Mouse (Mus musculus) limb, embryonic 10.5 days (tissue): ENCODE results near the gene Myl12a. TPM values are rescaled to one million over a fixed set of nuclear protein-coding genes. Genes with fewer than 3 reads are reported as not detected.

Experiments used
- DNase-seq: peaks from one replicate; pipeline ENCODE4 v3.0.0-alpha.2; 2017; ENCODE audit warnings: low spot score
- H3K27ac ChIP-seq: fragments of 300-500 bp; sonication (generic); 2 replicates; pipeline ENCODE4 v1.5.1; 2016; ENCODE audit warnings: mild to moderate bottlenecking
- H3K27me3 ChIP-seq: fragments of 300-500 bp; sonication (generic); 2 replicates; pipeline ENCODE4 v1.6.1; 2016; ENCODE audit warnings: low read depth, mild to moderate bottlenecking; ENCODE audit not compliant: poor library complexity, severe bottlenecking
- H3K36me3 ChIP-seq: fragments of 300-500 bp; sonication (generic); 2 replicates; pipeline ENCODE4 v1.6.1; 2016; ENCODE audit warnings: mild to moderate bottlenecking, moderate library complexity
- H3K4me1 ChIP-seq: fragments of 300-500 bp; sonication (generic); 2 replicates; pipeline ENCODE4 v1.6.1; 2016
- H3K4me3 ChIP-seq: fragments of 300-500 bp; sonication (generic); 2 replicates; pipeline ENCODE4 v1.5.1; 2016; ENCODE audit warnings: mild to moderate bottlenecking, moderate library complexity
- H3K9me3 ChIP-seq: fragments of 300-500 bp; sonication (generic); replicated peaks from 2 replicates; pipeline ENCODE4 v1.6.1; 2016; ENCODE audit warnings: mild to moderate bottlenecking
- WGBS: fragments of 180-500 bp; shearing (Covaris S2); methylation state at CpG from one replicate; pipeline ENCODE4 v1.1.7; 2016; 5-methylcytosine and 5-hydroxymethylcytosine counted together
- polyA plus RNA-seq: library from polyadenylated mRNA; unstranded; fragments of >200 nt; fragmentation: Nextera tagmentation; extraction: Ambion mirVana; gene quantifications from 2 replicates; pipeline ENCODE4 v1.2.1, GENCODE M21; 2016

Gene Myl12a
- polyA plus RNA-seq, 1 experiment from 2014 or later = 483 TPM

DNA sequence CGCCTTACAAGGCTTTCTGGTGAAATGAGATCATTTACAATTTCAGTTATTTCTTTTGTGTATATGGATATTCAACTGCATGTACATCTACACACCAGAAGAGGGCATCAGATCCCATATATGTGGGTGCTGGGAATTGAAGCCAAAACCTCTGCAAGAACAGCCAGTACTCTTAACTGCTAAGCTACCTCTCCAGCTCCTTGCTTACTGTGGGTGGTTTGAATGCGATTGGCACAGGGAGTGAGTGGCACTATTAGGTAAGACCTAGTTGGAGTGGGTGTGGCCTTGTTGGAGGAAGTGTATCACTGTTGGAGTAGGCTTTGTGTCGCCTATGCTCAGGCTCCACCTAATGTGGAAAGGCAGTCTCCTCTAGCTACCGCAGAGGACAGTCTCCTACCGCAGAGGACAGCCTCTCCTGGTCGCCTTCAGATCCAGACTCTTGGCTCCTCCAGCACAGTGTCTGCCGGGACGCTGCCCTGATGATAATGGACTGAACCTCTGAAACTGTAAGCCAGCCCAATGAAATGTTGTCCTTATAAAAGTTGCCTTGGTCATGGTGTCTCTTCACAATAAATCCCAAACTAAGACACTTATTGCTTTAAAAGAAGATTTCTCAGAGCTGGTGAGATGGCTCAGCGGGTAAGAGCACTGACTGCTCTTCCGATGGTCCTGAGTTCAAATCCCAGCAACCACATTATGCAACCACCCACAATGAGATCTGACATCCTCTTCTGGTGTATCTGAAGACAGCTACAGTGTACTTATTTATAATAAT lies 1.7 kb upstream of the Myl12a start:
- H3K27ac ChIP-seq = peak overlapping the region; percentile 100; the same call in 1 of the 2 replicates
- 94% methylated on average over 10 of the region's 10 CpGs for WGBS

DNA sequence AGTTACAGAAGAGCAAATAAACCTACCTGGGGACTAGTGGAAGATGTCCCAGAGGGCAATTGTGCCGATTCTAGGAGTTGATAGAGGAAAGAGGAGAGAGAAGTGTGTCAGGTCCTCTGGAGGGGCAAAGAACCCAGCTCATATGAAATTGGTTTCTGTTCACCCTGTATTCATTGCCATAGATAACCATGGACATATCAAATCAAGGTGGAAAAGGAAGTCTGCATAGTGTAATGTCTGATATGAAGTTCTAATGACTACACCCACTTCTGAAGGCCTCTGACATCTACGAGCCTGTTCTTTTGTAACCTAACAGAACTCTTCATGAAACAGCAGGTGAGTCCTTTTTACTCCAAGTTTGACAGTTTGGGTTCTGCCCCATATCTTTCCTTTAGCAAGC lies 1.0 kb upstream of the Myl12a start:
- Histone ChIP-seq H3K4me1 (peaks cover 34% of the 10 kb centered on the region), H3K4me3 (no peak overlapping the region), H3K27ac (peak overlapping the region; percentile 100; the same call in 1 of the 2 replicates), H3K27me3 (no peaks in the 10 kb centered on the region), H3K9me3 (no peaks in the 10 kb centered on the region), H3K36me3 (peaks cover 8% of the 10 kb centered on the region; the same call in 1 of the 2 replicates)
- no peak for DNase-seq
- 85% methylated on average over 2 of the region's 2 CpGs for WGBS

More for the DNA sequence above, 1.7 kb upstream of the Myl12a start:
- Histone ChIP-seq H3K4me3 (no peak overlapping the region), H3K4me1 (peaks cover 30% of the 10 kb centered on the region), H3K36me3 (peaks cover 5% of the 10 kb centered on the region; the same call in 1 of the 2 replicates), H3K9me3 (no peaks in the 10 kb centered on the region), H3K27me3 (no peaks in the 10 kb centered on the region)
- DNase-seq = no peak

- peaks cover 34% of the 10 kb centered on the region for H3K4me1 ChIP-seq
- H3K36me3 ChIP-seq = peaks cover 8% of the 10 kb centered on the region; the same call in 1 of the 2 replicates
- H3K4me3 ChIP-seq = peak overlapping the region; percentile 91; the same call in 1 of the 2 replicates
- no peak for DNase-seq
- WGBS = 65% methylated on average over 4 of the region's 4 CpGs
- H3K9me3 ChIP-seq = no peaks in the 10 kb centered on the region
- peak overlapping the region; percentile 100 for H3K27ac ChIP-seq
- no peaks in the 10 kb centered on the region for H3K27me3 ChIP-seq
These were observed 434 bp upstream of the Myl12a start for GRCm38 (mm10) chr17:71003112-71003511.

DNA sequence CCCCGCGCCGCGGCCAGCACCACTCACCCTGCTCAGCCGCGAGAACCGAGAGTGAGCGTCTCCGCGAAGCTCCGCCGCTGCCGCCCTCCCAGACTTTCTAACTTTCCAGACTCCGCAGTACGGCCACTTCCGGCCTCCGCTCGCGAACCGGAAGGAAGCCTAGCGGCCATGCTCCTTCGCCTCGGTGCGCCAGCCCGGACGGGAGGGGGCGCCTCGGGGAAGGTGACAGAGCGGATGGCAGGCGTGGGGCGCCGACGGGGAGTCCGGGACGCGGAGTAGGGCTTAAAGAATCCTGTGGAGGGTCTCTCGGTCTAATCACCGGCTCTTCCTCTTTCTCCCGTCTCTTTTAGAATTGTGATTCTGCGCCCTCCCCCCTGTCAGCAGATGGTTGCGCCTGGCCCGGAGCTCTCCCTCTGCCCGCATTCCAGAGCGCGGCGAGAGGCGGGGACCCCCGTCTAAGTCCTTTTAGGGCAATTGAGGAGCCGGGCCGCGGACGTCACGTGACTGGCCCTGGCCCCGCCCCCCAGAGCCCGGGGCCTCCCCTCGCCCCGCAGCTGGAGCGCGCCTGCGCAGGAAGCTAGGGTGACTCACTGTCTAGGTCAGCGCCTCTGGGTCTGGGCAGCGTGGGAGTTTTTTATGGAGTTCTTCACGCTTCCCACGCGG lies 466 bp downstream of the Myl12a start, which contains the start of gene Myom1:
Gene Myom1, plus strand, starts transcription at position 553 of the 663 bp plus-strand sequence.
- no peaks in the 10 kb centered on the region for H3K27me3 ChIP-seq
- DNase-seq = peak; percentile 98

DNA sequence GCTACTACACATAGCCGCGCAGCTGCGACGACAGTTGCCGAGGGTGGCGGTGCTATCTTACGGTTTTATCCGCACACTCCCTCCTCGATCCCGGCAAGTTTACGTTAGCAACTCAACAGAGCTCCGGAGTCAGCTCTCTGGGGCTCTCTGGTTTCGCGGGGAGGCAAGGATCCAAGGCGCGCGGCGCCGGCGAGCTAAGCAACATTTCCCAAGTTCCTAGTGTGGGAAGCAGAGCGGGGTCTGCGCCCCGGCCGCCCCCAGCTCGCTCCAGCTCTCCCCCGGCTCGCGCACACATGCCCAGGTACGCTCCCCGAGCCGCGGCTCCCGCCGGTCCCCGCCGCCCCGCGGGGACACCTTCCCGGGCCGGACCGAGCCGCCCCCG lies 988 bp downstream of the Myl12a start:
- Histone ChIP-seq H3K4me3 (peak overlapping the region; percentile 91), H3K4me1 (peaks cover 34% of the 10 kb centered on the region), H3K27ac (peak overlapping the region; percentile 100), H3K9me3 (no peaks in the 10 kb centered on the region), H3K36me3 (peaks cover 9% of the 10 kb centered on the region), H3K27me3 (no peaks in the 10 kb centered on the region)
- no peak for DNase-seq
- WGBS = under 1% methylated on average over 43 of the region's 43 CpGs

More for the DNA sequence above, 466 bp downstream of the Myl12a start, which contains the start of gene Myom1:
- WGBS = 1% methylated on average over 65 of the region's 65 CpGs
- H3K4me1 ChIP-seq = peaks cover 34% of the 10 kb centered on the region
- H3K36me3 ChIP-seq = peaks cover 8% of the 10 kb centered on the region; the same call in 1 of the 2 replicates
- peak within 1 kb of the TSS; percentile 91 for H3K4me3 ChIP-seq
- H3K9me3 ChIP-seq = no peaks in the 10 kb centered on the region
- peak within 1 kb of the TSS; percentile 100 for H3K27ac ChIP-seq

- WGBS = 13% methylated on average over 6 of the region's 6 CpGs
- H3K4me3 ChIP-seq = peak overlapping the region; percentile 91
- H3K36me3 ChIP-seq = peaks cover 15% of the 10 kb centered on the region
- peaks cover 34% of the 10 kb centered on the region for H3K4me1 ChIP-seq
- H3K27ac ChIP-seq = peak overlapping the region; percentile 100
- no peaks in the 10 kb centered on the region for H3K9me3 ChIP-seq
- DNase-seq = no peak
- H3K27me3 ChIP-seq = no peaks in the 10 kb centered on the region
These were observed 1.6 kb downstream of the Myl12a start for GRCm38 (mm10) chr17:71001067-71001466.

- no peak for DNase-seq
- peaks cover 24% of the 10 kb centered on the region for H3K36me3 ChIP-seq
- peaks cover 34% of the 10 kb centered on the region for H3K4me1 ChIP-seq
- H3K9me3 ChIP-seq = no peaks in the 10 kb centered on the region
- WGBS = 76% methylated on average over 2 of the region's 2 CpGs
- H3K27ac ChIP-seq = no peak overlapping the region
- no peaks in the 10 kb centered on the region for H3K27me3 ChIP-seq
- H3K4me3 ChIP-seq = peak overlapping the region; percentile 91
These were observed 2.4 kb downstream of the Myl12a start for GRCm38 (mm10) chr17:71000255-71000654.

- no peak overlapping the region for H3K27ac ChIP-seq
- H3K4me1 ChIP-seq = peaks cover 34% of the 10 kb centered on the region
- peaks cover 34% of the 10 kb centered on the region for H3K36me3 ChIP-seq
- H3K9me3 ChIP-seq = no peaks in the 10 kb centered on the region
- no peak overlapping the region for H3K4me3 ChIP-seq
- H3K27me3 ChIP-seq = no peaks in the 10 kb centered on the region
- no peak for DNase-seq
- WGBS = 67% methylated on average over 5 of the region's 5 CpGs
These were observed 3.5 kb downstream of the Myl12a start for GRCm38 (mm10) chr17:70999187-70999586.

DNA sequence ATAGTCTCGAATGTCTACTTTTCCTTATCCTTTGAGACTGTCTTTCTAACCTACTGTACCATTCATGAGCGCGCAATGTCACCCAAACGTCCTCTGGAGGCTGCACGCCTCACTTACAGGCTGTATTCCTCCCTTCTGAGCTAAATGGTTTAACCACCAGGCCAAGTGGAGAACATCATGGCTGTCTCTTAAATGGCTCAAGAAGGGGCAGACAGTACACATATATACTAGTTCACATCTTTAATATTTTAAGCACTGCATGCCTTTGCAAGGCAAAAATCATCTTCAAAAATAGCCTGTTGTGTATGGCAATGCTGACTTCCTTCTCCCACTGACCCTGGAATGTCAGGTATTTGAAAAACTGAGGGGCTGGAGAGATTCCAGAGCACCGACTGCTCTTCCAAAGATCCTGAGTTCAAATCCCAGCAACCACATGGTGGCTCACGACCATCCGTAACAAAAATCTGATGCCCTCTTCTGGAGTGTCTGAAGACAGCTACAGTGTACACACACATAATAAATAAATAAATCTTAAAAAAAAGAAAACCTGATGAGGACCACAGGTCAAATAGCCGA lies 4.2 kb downstream of the Myl12a start:
- Histone ChIP-seq H3K27me3 (no peaks in the 10 kb centered on the region), H3K36me3 (peaks cover 41% of the 10 kb centered on the region), H3K27ac (no peak overlapping the region), H3K4me1 (peaks cover 32% of the 10 kb centered on the region), H3K9me3 (no peaks in the 10 kb centered on the region), H3K4me3 (no peak overlapping the region)
- no peak for DNase-seq
- WGBS = 91% methylated on average over 9 of the region's 9 CpGs

- Histone ChIP-seq H3K9me3 (no peaks in the 10 kb centered on the region), H3K4me1 (peaks cover 25% of the 10 kb centered on the region), H3K36me3 (peaks cover 48% of the 10 kb centered on the region), H3K27ac (no peak overlapping the region), H3K27me3 (no peaks in the 10 kb centered on the region), H3K4me3 (no peak overlapping the region)
- DNase-seq = no peak
- WGBS = 90% methylated on average over 6 of the region's 6 CpGs
These were observed 4.8 kb downstream of the Myl12a start for GRCm38 (mm10) chr17:70997836-70998235.

GRCm38 (mm10) chr17:70995551-70995950 lies 7.1 kb downstream of the Myl12a start:
- DNase-seq = no peak
- Histone ChIP-seq H3K9me3 (no peaks in the 10 kb centered on the region), H3K4me1 (peaks cover 30% of the 10 kb centered on the region), H3K4me3 (no peak overlapping the region), H3K27me3 (no peaks in the 10 kb centered on the region), H3K36me3 (peaks cover 60% of the 10 kb centered on the region), H3K27ac (no peak overlapping the region)
- WGBS = 95% methylated on average over 6 of the region's 6 CpGs

DNA sequence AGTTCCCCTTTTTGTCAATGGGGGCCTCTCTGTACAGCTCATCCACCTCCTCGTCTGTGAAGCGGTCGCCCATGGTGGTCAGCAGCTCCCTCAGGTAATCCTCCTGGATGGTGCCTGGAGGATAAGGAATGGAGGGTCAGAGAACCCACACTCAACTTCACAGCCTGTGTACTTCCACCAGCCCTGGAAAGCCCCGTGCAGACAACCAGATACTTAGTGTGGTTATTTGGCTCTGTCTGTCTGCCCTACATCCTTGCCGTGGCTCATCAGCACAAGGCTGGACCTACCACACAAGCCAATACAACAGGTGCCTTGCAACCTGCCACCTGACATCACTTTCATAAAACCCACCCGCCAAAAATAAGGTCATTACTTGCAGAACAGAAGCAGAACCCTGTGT lies 8.0 kb downstream of the Myl12a start:
- H3K27ac ChIP-seq = no peak overlapping the region
- H3K27me3 ChIP-seq = no peaks in the 10 kb centered on the region
- no peak overlapping the region for H3K4me3 ChIP-seq
- H3K9me3 ChIP-seq = no peaks in the 10 kb centered on the region
- peaks cover 27% of the 10 kb centered on the region for H3K4me1 ChIP-seq
- peaks cover 58% of the 10 kb centered on the region for H3K36me3 ChIP-seq
- WGBS = 96% methylated on average over 6 of the region's 6 CpGs
- DNase-seq = no peak

GRCm38 (mm10) chr17:70993385-70993807 lies 9.3 kb downstream of the Myl12a start:
- H3K27ac ChIP-seq = no peak overlapping the region
- H3K9me3 ChIP-seq = no peaks in the 10 kb centered on the region
- no peaks in the 10 kb centered on the region for H3K27me3 ChIP-seq
- H3K36me3 ChIP-seq = peaks cover 58% of the 10 kb centered on the region
- H3K4me1 ChIP-seq = peaks cover 32% of the 10 kb centered on the region
- 81% methylated on average over 3 of the region's 3 CpGs for WGBS
- H3K4me3 ChIP-seq = no peak overlapping the region
- DNase-seq = no peak
